Mouse (Mus musculus) kidney, postnatal 36 days (tissue): Measurements from ENCODE around the gene Nipbl.
"Not testable (repeated sequence)": the region's sequence is repeated elsewhere in the genome, so short reads cannot be mapped to it uniquely, and the experiment has no call there.

Experiments used
- DNase-seq, 2 experiments: peaks; one replicate each; pipeline ENCODE4 v3.0.0; 2021 to 2022; ENCODE audit warnings: mixed read lengths in 2 of 2

The Nipbl gene

DNA sequence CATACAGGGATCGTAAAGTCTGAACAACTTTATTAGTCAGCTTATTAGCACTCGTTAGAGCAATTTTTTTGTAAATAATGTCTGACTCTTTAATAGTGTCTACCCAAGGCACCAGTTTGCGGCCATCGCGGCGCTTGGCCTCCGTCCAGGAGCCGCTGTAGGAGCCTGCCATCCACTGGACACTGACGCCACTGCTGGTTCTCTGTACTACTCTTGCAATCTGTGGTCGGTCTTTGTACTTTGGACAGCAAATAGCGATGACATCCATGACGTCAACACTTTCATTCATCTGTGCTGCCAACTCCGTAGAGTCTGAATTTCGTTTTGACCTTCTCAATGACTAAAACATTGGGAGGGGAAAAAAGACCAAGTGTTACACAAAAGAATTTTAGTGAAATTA is 153.0 kb downstream of the Nipbl start:
- peak; percentile 10 to 31 for DNase-seq

DNA sequence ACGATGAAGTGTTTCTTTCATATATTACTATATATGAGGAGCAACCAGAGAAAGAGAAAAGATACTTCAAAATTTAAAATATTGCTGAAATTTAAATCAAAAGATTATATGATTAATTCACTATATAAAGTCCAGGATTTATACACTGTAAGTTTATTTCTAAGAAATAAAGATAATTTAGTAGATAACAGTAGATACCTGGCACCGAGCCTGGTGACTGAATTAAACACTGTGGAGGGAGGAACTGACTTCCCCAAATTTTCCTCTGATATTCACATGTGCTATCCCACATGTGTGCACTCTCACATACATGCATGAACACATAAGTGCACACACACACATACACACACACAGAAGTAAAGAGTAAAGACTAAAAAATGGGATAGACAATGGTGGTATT is 162.1 kb downstream of the Nipbl start:
- no peak for DNase-seq

DNA sequence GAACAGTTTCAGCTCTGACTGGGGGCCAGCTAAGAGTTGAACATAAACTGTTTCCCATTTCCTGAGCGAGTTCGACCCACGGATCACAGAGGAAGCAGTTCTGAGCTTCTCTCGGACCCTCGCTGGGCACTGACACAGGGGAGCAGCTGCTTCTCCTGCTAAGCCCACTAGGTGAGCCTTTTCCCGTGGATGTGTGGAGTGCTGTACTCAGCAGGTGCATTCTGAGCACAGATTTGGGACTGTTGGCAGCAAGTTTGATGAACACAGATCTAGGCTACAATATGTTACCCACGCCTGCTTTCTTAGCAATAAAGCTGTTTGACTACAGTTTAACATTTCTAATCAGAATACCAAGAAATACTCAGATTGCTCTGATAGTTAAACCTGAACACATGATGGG is 162.6 kb downstream of the Nipbl start:
- no peak for DNase-seq

DNA sequence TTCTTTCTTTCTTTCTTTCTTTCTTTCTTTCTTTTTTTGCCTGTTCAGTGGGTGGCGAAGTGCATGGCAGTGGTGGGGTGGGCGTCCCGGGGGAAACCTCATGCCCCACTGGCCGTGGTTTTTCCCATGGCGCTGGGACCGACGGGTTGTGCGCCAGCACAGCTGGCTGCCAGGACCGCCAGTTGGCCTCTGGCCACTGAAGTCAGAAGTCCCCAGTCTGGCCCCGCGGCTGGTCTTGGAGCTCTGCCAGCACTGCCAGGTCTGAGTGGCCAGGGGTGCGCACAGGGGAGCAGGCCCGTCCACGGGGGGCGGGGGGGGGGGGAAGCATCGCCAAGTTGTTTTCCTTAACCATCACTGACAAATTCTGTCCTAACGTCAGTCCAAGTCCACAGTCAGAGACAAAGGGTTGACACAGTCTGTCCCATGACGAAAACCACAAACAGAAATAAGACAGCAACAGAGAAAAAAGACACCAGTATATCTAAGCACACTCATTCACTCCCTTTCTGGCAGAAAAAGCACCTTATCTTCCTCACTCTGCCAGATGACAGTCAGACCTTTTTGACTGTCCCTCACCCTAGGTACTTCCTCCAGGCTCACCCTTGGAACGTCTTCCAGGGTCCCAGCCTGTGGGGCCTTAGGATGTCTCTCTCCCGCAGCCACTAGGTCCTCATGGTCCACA is 164.2 kb downstream of the Nipbl start:
- peak; percentile 75 to 90 for DNase-seq

DNA sequence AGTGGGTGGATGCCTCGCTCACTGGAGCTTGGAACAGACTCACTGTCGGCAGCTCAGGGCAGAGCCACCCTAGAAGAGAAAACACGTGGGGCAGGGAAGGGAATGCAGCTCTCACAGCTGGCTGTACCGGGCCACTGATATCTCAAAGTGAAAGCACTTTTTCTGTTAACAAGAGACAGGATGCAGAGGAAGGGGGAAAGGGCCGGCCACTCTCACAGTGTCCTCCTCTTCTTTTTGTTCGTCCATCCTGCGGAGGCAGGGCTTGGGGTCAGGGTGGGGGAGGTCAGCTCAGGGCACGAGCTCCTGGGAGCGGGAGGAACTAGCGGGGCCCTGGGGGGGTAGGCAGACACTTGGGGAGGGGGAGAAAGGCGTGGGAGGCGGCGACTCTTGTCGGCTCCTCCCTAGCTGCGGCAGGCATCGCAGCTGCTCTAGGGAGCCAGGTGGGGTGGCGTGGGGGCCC is 164.9 kb downstream of the Nipbl start:
- peak; percentile 24 to 41 for DNase-seq

DNA sequence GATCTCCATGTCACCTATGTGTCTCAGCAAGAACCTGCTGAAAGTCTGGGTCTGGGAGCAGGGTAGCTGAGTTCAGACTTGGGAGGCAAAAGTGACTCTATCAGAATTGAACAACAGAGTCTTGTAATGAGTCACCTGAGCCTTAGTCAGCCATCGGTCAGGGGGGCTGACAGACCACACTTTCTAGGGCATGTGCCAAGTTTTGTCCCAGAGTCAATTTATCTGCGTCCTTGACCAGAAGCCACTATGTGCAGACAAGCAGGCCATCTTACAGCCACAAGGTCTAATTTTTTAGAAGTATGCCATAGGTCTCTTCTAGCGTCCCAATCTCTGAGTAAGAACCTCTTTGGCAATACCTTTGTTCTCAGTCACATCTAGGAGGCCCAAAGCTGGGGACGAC is 166.3 kb downstream of the Nipbl start:
- DNase-seq: not testable (repeated sequence)

DNA sequence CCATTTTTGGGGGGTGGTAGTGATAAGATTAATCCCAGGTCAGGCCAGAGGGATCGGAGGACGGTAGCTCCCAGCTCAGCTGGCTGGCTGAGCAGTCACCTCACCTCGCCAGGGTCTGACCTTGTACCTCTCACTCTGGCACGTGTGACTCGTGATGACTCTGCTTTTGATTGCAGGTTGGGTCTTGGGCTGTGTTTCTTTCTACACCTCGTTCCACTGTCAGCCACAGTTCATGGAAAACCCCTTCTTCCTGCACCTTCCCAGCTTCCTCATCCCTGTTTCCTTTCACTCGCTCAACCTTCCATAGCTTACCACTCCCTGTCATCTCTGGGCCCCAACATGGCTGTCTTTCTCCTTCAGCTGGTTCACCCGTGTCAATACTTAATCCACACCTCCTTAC is 172.3 kb downstream of the Nipbl start:
- DNase-seq: no peak

DNA sequence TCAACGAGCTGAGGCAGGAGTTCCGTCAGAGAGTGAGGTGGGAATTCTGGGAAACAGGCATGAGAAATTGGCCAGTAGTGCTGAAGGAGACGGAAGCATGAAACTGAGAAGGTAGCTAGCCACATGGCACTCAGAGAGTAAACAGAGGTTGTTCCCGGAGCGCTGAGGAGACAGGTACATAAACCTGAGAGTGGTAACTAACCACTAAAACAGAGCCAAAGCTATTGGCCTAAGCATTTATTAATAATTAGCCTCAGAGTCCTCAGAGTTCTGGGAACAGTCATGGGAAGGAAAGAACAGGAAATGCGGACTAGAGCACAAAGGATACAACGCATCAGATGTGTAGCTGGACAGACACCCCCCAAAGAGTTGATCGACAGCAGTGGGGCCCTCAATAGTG is 176.0 kb downstream of the Nipbl start:
- DNase-seq: peak; percentile 27 to 37

DNA sequence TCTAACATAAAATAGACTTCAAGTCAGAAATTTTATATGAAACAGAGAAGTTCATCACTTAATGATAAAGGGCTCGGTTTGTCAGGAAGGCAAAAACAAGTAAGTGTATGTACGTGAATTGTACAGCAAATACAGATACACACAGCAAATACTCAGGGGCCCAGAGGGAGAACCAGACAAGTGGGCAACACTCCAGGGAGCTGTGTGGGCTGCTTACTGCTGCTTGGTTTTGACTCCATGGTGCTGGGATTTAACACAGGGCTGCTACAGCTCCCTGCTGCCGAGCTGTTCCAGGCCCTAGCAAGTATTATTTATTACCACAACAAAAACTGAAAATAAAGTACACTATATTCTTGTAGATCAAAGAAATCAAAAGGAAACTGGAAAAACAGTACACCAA is 177.1 kb downstream of the Nipbl start:
- no peak for DNase-seq

DNA sequence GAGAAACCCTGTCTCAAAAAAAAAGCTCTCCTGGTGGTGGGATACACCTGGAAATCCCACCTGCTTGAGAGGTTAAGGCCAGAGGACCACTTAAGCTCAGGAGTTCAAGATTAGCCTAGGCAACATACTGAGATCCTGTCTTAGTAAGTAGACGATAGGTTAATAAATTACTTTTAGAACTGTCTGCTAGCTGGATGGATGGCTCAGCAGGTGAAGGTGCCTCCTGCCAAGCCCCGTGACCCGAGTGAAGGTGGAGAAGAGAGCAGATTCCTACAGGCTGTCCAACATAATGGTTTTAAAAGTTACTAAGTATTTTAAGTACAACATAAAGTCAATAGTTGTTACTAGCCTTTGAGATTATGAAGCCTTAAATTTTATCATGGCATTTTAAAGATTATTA is 178.3 kb downstream of the Nipbl start:
- DNase-seq: peak; percentile 81 to 82
